Mouse (Mus musculus) bone marrow, adult 2 months (tissue): ENCODE measurements around the gene Loxl3. TPM values are rescaled to one million over a fixed set of nuclear protein-coding genes. Genes with fewer than 3 reads are reported as not detected.
A peak's percentile ranks its signal among the peaks of the same experiment; 100 is the strongest.

Experiments
- H3K27ac ChIP-seq: fragments of 200-500 bp; 2 replicates; pipeline ENCODE4 v1.5.1; 2012; ENCODE audit warnings: low read depth, mild to moderate bottlenecking, control low read depth, inconsistent platforms, low read length; ENCODE audit not compliant: control insufficient read depth, poor library complexity, insufficient read depth
- H3K4me1 ChIP-seq: fragments of 200-500 bp; 2 replicates; pipeline ENCODE4 v1.6.1; 2011; ENCODE audit warnings: low read length; ENCODE audit not compliant: control insufficient read depth, insufficient read depth
- H3K4me3 ChIP-seq: fragments of 200-500 bp; replicated peaks from 2 replicates; pipeline ENCODE3; 2011; ENCODE audit warnings: mild to moderate bottlenecking, low read depth, low read length, control low read depth; ENCODE audit not compliant: control insufficient read depth
- CTCF ChIP-seq: fragments of 200-500 bp; IDR thresholded peaks from 2 replicates; pipeline ENCODE4 v1.5.1; 2011; ENCODE audit warnings: low read length, control low read depth; ENCODE audit not compliant: control insufficient read depth, insufficient read depth
- POLR2A ChIP-seq: fragments of 200-500 bp; IDR thresholded peaks from 2 replicates; pipeline ENCODE4 v1.6.1; 2011; ENCODE audit warnings: low read depth, mild to moderate bottlenecking, control low read depth, low read length, borderline replicate concordance; ENCODE audit not compliant: control insufficient read depth
- WGBS: fragments of 180-500 bp; shearing (Covaris S2); methylation state at CpG from one replicate; pipeline ENCODE4 v1.1.7; 2018; 5-methylcytosine and 5-hydroxymethylcytosine counted together
- polyA plus RNA-seq: library from polyadenylated mRNA; stranded (reverse); fragments of >200 nt; gene quantifications from 2 replicates; pipeline ENCODE4 v1.2.4, GENCODE M21; 2011; ENCODE audit warnings: low replicate concordance; ENCODE audit not compliant: missing spikeins, insufficient read depth, insufficient read length

The Loxl3 gene
- polyA plus RNA-seq, 1 experiment = 13.3 TPM

DNA sequence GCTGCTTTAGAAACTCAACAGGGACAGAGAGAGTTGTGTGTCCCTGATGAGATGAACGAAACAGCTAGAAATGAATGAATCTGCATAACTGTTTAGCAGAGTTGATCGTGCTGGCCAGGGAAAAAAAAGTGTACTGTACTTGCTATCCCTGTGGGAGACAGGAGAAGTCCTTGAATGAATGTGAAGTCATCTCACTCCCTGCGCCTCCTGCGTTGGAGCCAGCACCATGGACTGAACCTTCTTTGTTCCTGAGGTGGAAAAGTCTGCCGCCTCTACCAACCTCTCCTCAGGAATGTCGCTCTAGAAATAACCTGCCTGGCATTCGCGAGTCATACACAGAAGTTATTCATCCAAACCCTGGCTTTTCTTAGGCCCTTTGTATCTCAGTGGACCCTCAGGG, 34.0 kb upstream of the Loxl3 start:
- Histone ChIP-seq H3K4me3 (no peak overlapping the region), H3K4me1 (peaks cover 11% of the 10 kb centered on the region), H3K27ac (no peak overlapping the region)
- WGBS = 90% methylated on average over 8 of the region's 8 CpGs
- TF ChIP-seq CTCF = no peak
- TF ChIP-seq POLR2A = no peak

DNA sequence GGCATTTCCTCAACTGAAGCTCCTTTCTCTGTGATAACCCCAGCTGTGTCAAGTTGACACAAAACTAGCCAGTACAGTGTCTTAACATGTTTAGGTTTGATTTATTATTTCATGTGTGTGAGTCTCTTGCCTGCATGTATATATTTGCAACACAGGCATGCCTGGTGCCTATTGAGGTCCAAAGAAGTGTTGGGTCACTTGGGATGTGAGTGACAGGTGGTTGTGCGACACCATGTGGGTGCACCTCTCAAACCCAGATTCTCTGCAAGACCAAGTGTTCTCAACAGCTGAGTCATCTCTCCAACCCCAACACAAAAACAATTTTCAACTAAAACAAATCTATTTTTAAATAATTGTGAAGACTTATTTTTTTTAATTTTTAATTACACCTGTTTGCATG, 30.9 kb upstream of the Loxl3 start:
- 80% methylated on average over 1 of the region's 1 CpGs for WGBS
- Histone ChIP-seq H3K4me3 (no peak overlapping the region), H3K27ac (no peak overlapping the region), H3K4me1 (peaks cover 11% of the 10 kb centered on the region)
- TF ChIP-seq POLR2A (no peak), CTCF (no peak)

DNA sequence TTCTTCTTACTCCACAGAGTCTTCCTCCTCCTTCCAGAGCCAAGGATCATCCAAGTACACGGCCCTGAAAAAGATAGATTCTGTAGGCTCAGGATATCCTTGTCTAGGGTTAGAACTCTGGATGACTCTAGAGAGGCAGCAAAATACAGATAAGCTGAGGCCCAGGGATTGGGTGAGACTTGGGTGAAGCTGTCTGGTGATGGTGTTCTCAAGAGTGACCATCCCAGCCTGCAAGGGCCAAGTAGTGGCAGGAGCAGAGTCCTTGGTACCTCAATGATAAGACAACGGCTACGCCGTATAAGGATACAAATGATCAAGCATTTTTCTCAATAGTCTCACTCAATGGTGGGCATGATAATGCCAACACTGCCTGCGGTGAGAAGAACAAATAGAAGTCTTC, 30.1 kb upstream of the Loxl3 start:
- Histone ChIP-seq H3K4me1 (peaks cover 12% of the 10 kb centered on the region), H3K27ac (peak overlapping the region; percentile 35; the same call in 1 of the 2 replicates), H3K4me3 (no peak overlapping the region)
- 60% methylated on average over 5 of the region's 5 CpGs for WGBS
- TF ChIP-seq CTCF (no peak), POLR2A (no peak)

DNA sequence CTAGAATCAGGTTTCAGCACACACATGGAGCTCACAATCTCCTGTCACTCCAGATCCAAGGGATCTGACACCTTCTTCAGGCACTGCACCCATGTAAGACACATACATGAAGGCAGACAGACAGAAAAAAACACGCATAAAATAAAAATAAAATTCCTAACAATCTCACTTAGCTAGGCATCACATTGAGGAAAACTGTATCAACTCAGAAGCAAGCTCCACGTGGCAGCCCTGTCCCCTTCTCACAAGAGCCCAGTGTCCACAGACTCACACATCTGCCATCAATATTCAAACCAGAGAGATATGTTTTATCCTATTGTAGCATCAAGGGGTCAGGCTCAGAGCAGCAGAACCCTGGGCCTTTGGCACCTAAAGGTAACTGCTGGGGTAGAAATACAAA, 29.7 kb upstream of the Loxl3 start:
- H3K27ac ChIP-seq = peak overlapping the region; percentile 35; the same call in 1 of the 2 replicates
- peaks cover 12% of the 10 kb centered on the region for H3K4me1 ChIP-seq
- TF ChIP-seq CTCF (no peak), POLR2A (no peak)
- 41% methylated on average over 2 of the region's 2 CpGs for WGBS
- peak overlapping the region; percentile 33 for H3K4me3 ChIP-seq

DNA sequence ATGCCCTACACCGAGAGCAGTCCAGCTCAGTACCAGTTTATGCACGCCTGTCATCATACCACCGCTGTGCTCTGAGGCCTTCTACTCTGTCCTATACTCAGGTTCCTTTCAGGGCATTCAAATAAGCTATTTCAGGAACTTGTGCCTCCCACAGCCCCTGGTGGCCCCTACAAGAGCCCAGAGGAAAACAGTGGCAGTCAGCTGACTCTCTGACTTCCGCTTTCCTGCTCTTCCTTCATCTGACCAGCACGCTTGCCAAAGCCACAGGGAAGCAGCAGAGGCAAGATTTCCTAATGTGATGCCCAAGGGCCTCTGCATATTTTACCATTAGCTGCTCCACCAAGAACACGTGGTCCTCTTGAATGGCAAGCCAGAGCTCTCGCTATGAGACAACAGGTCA, 29.1 kb upstream of the Loxl3 start:
- H3K4me3 ChIP-seq = peak overlapping the region; percentile 33
- WGBS = 9% methylated on average over 7 of the region's 7 CpGs
- H3K27ac ChIP-seq = peak overlapping the region; percentile 61
- TF ChIP-seq CTCF (no peak), POLR2A (peak; percentile 35; the same call in 1 of the 2 replicates)
- H3K4me1 ChIP-seq = peaks cover 12% of the 10 kb centered on the region

DNA sequence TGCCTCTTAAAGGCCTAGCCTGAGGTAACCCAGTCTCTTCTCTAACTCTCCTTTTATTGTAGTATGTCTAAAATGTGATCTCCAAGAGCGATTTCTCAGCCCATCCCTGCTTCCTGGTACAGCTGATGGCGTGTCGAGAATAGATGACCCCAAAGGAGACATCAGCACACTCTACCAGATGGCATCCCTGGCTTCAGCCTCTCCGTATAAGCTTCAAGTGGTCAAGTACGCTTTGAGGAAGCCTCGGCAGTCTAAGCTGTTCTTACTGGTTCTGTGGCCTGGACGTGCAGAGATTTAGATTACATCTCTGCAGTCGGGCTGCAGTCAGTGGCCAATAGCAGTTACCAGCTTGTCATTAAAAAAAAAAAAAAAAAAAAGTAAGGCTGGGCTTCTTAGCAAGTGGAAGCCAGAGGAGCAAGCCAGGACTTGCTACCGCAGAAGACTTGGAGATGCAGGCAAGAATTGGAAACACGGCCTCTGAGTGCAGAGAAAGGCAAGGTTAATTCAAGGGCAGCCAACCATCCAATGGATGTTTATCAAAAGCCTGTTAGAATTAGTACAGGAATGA, 28.4 kb upstream of the Loxl3 start:
- H3K27ac ChIP-seq = peak overlapping the region; percentile 61
- H3K4me3 ChIP-seq = no peak overlapping the region
- TF ChIP-seq CTCF (no peak), POLR2A (no peak)
- WGBS = 41% methylated on average over 10 of the region's 10 CpGs
- H3K4me1 ChIP-seq = peaks cover 14% of the 10 kb centered on the region

DNA sequence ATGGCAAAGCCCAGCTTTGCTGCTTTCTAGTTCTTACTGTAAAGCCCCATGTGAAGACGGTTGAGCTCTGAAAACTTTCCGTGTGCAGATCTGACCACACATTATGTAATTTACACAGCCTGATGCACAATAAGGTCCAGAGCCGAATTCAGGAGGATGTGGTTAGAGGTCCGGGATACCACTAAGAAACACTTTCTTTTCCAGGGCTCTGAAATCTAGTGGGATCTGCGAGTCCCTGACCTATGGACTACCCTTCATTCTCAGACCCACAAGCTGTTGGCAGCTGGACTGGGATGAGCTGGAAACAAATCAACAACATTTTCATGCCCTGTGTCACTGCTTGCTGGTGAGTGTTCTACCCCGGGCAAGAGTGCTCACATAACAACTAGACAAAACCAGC, 27.9 kb upstream of the Loxl3 start:
- 11% methylated on average over 6 of the region's 6 CpGs for WGBS
- TF ChIP-seq POLR2A (no peak), CTCF (no peak)
- peaks cover 15% of the 10 kb centered on the region for H3K4me1 ChIP-seq
- H3K27ac ChIP-seq = peak overlapping the region; percentile 61; the same call in 1 of the 2 replicates
- no peak overlapping the region for H3K4me3 ChIP-seq

DNA sequence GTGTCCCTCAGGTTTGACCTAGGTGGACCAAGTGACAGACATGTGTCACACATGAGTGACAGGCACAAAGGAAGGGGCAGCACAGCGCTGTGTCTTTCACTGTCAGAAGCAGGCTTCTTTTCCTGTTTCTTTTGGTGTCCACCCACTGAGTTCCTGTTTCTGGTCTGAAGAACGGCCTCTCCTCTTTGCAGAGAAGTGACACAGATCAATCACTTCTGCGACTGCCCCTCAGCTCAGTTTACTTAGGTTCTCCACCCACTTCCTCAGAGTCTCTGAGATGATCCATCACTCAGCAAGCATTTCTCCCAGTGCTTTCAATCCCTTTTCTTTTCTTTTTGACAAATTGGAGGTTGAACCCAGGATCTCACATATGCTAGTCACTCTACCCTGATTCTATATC, 25.3 kb upstream of the Loxl3 start:
- peak overlapping the region; percentile 48 for H3K27ac ChIP-seq
- WGBS = 12% methylated on average over 3 of the region's 3 CpGs
- H3K4me1 ChIP-seq = peaks cover 19% of the 10 kb centered on the region
- TF ChIP-seq POLR2A (no peak), CTCF (no peak)
- no peak overlapping the region for H3K4me3 ChIP-seq

DNA sequence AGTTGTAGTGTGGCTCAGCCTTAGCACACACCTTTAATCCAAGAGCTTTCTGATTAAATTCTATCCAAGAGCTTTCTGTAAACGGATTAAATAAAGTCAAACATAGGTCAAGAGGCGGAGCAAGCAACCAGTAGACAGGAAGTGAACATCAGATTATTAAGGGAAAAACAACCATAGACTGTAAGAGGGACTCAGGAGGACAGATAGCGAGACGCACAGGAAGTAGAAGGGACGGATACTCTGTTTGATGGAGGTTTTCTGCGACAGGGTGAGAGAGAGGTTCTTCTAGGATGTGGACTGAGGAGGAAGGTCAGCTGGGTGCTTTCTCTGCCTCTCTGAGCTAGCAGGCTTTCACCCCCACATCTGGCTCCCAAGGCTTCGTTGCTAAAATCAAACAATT, 24.0 kb upstream of the Loxl3 start:
- TF ChIP-seq CTCF (no peak), POLR2A (no peak)
- 15% methylated on average over 7 of the region's 7 CpGs for WGBS
- peaks cover 20% of the 10 kb centered on the region for H3K4me1 ChIP-seq
- H3K27ac ChIP-seq = peak overlapping the region; percentile 74
- H3K4me3 ChIP-seq = peak overlapping the region; percentile 18
